Mouse (Mus musculus) right cerebral cortex, adult 18-20 months (tissue): ENCODE measurements around the gene Pisd.

Experiments used
- DNase-seq: peaks from one replicate; pipeline ENCODE4 v3.0.0; 2022; ENCODE audit warnings: mixed read lengths

Pisd gene

GRCm38 (mm10) chr5:32706226-32706780, 79.1 kb downstream of the Pisd start:
- DNase-seq = no peak

DNA sequence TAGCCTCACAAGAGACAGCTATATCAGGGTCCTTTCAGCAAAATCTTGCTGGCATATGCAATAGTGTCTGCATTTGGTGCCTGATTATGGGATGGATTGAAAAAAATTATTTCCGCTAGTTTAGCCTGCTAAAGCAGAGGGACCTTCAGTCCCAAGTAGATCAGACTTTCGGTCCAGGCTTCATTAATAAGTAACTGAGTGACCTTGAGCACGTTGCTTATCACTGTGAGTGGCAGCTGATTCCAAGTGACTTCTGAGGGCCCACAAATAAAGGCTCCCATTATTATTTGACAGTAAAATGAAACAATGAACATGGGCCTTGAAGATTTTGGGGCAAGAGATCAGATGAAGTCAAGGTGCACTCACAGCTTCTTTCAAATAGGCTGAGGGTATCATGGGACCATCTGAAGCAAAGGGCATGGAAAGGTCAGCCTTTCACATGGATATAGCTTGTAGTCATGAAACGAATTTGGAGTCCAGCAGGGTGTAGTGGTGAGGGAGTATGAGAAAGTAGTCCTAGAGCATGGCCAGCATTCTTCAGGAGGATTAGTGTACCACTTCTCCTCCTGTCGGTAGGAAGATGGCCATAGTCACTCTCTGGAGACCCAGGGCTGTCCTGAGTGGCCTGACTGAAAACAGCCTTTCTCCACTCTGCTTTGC, 88.1 kb downstream of the Pisd start:
- no peak for DNase-seq

DNA sequence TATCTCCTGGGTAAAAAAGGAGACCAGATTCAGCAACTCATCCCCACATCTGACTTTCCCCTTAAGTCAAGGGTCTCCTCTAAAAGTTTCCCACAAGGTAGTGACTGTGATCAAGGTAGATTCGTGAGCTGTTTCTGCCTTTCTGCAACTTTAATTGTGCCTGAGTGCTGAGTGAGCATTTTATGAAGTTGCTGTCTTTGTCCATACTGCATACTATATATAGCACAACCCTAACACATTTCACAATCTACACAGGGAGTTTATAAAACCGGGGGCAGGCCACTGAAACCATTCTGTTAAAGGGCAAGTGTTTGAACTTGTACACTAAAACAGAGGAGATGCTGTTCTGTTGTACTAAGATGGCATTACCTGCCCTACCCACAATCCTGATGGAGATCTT, 92.0 kb downstream of the Pisd start:
- no peak for DNase-seq
